Mouse (Mus musculus): ENCODE results near the gene Cpa1.

Gene Cpa1

GRCm38 (mm10) chr6:30638674-30639268 lies at the start of gene Cpa1:
Cpa1 (plus strand) TSS chr6:30639218.
- DNase-seq (ENCODE audit: low spot score) = no peak

- DNase-seq (ENCODE audit: low spot score) = no peak
These were observed 49.2 kb upstream of the Cpa1 start for GRCm38 (mm10) chr6:30589819-30590218.

GRCm38 (mm10) chr6:30591851-30592404 lies 47.1 kb upstream of the Cpa1 start:
- peak; percentile 31 for DNase-seq (ENCODE audit: low spot score)

GRCm38 (mm10) chr6:30592417-30592974 lies 46.5 kb upstream of the Cpa1 start:
- peak; percentile 54 for DNase-seq (ENCODE audit: low spot score)

- DNase-seq (ENCODE audit: low spot score) = no peak
These were observed 44.7 kb upstream of the Cpa1 start for GRCm38 (mm10) chr6:30594364-30594763.

- no peak for DNase-seq (ENCODE audit: low spot score)
These were observed 42.7 kb upstream of the Cpa1 start for GRCm38 (mm10) chr6:30596230-30596898.

GRCm38 (mm10) chr6:30600033-30600432 lies 39.0 kb upstream of the Cpa1 start:
- DNase-seq (ENCODE audit: low spot score) = no peak

- DNase-seq (ENCODE audit: low spot score) = no peak
These were observed 38.0 kb upstream of the Cpa1 start for GRCm38 (mm10) chr6:30600995-30601394.

GRCm38 (mm10) chr6:30604342-30604867 lies 34.6 kb upstream of the Cpa1 start:
- no peak for DNase-seq (ENCODE audit: low spot score)

GRCm38 (mm10) chr6:30605111-30605510 lies 33.9 kb upstream of the Cpa1 start:
- DNase-seq (ENCODE audit: low spot score) = no peak

- DNase-seq (ENCODE audit: low spot score) = no peak
These were observed 33.3 kb upstream of the Cpa1 start for GRCm38 (mm10) chr6:30605672-30606071.

GRCm38 (mm10) chr6:30610710-30611109 lies 28.3 kb upstream of the Cpa1 start, which contains the start of gene Cpa5:
Cpa5 (plus strand) TSS chr6:30611010.
- no peak for DNase-seq (ENCODE audit: low spot score)

- no peak for DNase-seq (ENCODE audit: low spot score)
These were observed 27.8 kb upstream of the Cpa1 start for GRCm38 (mm10) chr6:30611212-30611611.

- DNase-seq (ENCODE audit: low spot score) = no peak
These were observed 24.8 kb upstream of the Cpa1 start for GRCm38 (mm10) chr6:30614251-30614650.

- DNase-seq (ENCODE audit: low spot score) = no peak
These were observed 23.3 kb upstream of the Cpa1 start for GRCm38 (mm10) chr6:30615741-30616140.

- no peak for DNase-seq (ENCODE audit: low spot score)
These were observed 22.5 kb upstream of the Cpa1 start for GRCm38 (mm10) chr6:30616491-30616941.

- peak; percentile 36 for DNase-seq (ENCODE audit: low spot score)
These were observed 21.7 kb upstream of the Cpa1 start for GRCm38 (mm10) chr6:30617020-30617958.

- DNase-seq (ENCODE audit: low spot score) = peak; percentile 77
These were observed 20.9 kb upstream of the Cpa1 start for GRCm38 (mm10) chr6:30617959-30618590.

GRCm38 (mm10) chr6:30618735-30619134 lies 20.3 kb upstream of the Cpa1 start:
- DNase-seq (ENCODE audit: low spot score) = no peak

- no peak for DNase-seq (ENCODE audit: low spot score)
These were observed 19.4 kb upstream of the Cpa1 start for GRCm38 (mm10) chr6:30619606-30620005.

GRCm38 (mm10) chr6:30620591-30620990 lies 18.4 kb upstream of the Cpa1 start:
- no peak for DNase-seq (ENCODE audit: low spot score)

Measured in MN1 (cell line).